In genomic region chr6:89466053-89466708, GRCm38 (mm10) we compare ENCODE assay signal across 11 mouse cellular contexts.
DNase-seq lines count a peak whose midpoint lies in the region; ATAC-seq and TF ChIP-seq lines count a peak whose summit lies in the region.
"Had no signal": no experiment of that assay in that cellular context is flagged by ENCODE, and none has a peak within 500 bp of the region (broad histone marks: within the 10 kb centered on the region; RNA-seq: fewer than 3 reads in every experiment).

No protein-coding gene starts in this region.

- H3K27me3 ChIP-seq in embryonic facial prominence, embryonic 14.5 days (replicated peaks; ENCODE audit: control insufficient read depth, insufficient read depth, low read length), result no peaks in the 10 kb centered on the region
- H3K27me3 ChIP-seq: heart, embryonic 15.5 days; Patski had no signal

- H3K36me3 ChIP-seq in embryonic facial prominence, embryonic 14.5 days (ENCODE audit: control insufficient read depth, insufficient read depth, low read length), result no peaks in the 10 kb centered on the region
- H3K36me3 ChIP-seq: heart, embryonic 15.5 days had no signal

- 70% methylated on average over 12 of the region's 12 CpGs for WGBS in embryonic facial prominence, embryonic 14.5 days

- no peak overlapping the region for H3K4me3 ChIP-seq in embryonic facial prominence, embryonic 14.5 days (ENCODE audit: low read depth, low read length)
- H3K4me3 ChIP-seq: heart, embryonic 15.5 days had no signal

- no peak for TF ChIP-seq CTCF in brain, embryonic 14.5 days (IDR thresholded peaks at IDR 0.05; ENCODE audit: borderline replicate concordance, extremely low read depth, insufficient read depth, insufficient read length)

- H3K27ac ChIP-seq in embryonic facial prominence, embryonic 14.5 days (replicated peaks; ENCODE audit: low read depth, low read length), result no peak overlapping the region
- H3K27ac ChIP-seq: heart, embryonic 15.5 days; stomach, postnatal 0 days had no signal

- TF ChIP-seq POLR2A in brain, embryonic 14.5 days (IDR thresholded peaks at IDR 0.05; ENCODE audit: borderline replicate concordance, extremely low read depth, insufficient read depth, insufficient read length, poor library complexity, severe bottlenecking), result no peak

- no peaks in the 10 kb centered on the region for H3K9me3 ChIP-seq in embryonic facial prominence, embryonic 14.5 days (ENCODE audit: control insufficient read depth, low read length)
- H3K9me3 ChIP-seq: heart, embryonic 15.5 days had no signal

- H3K9ac ChIP-seq in embryonic facial prominence, embryonic 14.5 days (ENCODE audit: low read depth, low read length), result no peak overlapping the region
- H3K9ac ChIP-seq: heart, embryonic 15.5 days had no signal

- H3K4me1 ChIP-seq in embryonic facial prominence, embryonic 14.5 days (ENCODE audit: control insufficient read depth, insufficient read depth, low read length), result peaks cover 15% of the 10 kb centered on the region

- peak; percentile 27 for DNase-seq in layer of hippocampus, adult 11-12 months (ENCODE audit: low spot score)
- no peak for DNase-seq in layer of hippocampus, postnatal 14 days (ENCODE audit: low spot score in 2 of 2)
- DNase-seq in brain, embryonic 14.5 days (ENCODE audit: low read depth), result peak; percentile 49
- DNase-seq in cerebellum, adult 11 months, result peak; percentile 84
- DNase-seq in embryonic facial prominence, embryonic 14.5 days (ENCODE audit: low spot score), result peak; percentile 7
- DNase-seq in T-cell, adult 2 months (ENCODE audit: low spot score), result no peak
- DNase-seq in heart, postnatal 4 days, result no peak
- DNase-seq: adrenal gland, adult 2 months had no signal

- no peak for ATAC-seq in embryonic facial prominence, embryonic 14.5 days (ENCODE audit: low read depth)
- ATAC-seq: Patski had no signal

- no peak overlapping the region for H3K4me2 ChIP-seq in embryonic facial prominence, embryonic 14.5 days (ENCODE audit: low read depth, low read length)
- H3K4me2 ChIP-seq: heart, embryonic 15.5 days had no signal

Comparison
In these comparisons a context has a peak if more than half of its experiments do, and no peak if none do; other contexts are left out.
1. DNase-seq: peak in layer of hippocampus, adult 11-12 months (single experiment), brain, embryonic 14.5 days (single experiment), cerebellum, adult 11 months (single experiment) and embryonic facial prominence, embryonic 14.5 days (single experiment); none in layer of hippocampus, postnatal 14 days (0 of 2), T-cell, adult 2 months (single experiment) and heart, postnatal 4 days (single experiment).